In the genomic region with DNA sequence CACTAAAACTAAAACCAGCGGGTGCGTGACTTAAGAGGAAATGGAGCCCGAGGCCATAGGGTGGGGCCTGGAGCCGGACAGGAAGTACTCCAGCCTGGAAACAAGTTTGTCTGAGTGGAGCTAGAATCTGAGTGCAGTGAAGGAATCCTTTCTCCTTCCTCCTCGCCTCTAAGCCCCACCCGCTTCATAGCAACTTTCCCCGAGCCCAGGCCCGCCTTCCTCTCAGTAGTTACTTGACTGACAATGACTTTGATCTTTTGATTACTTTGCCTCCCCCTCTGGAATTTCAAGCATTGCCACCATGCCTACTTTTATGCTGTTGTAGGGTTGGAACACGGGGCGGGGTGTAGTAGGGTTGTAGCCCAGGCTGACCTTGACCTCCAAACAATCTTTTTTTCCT, we compare ENCODE assay signal across 9 mouse cellular contexts. TPM values are rescaled to one million over a fixed set of nuclear protein-coding genes. Genes with fewer than 3 reads are reported as not detected.
DNase-seq lines count a peak whose midpoint lies in the region; ATAC-seq lines count a peak whose summit lies in the region.
"Had no signal": no experiment of that assay in that cellular context is flagged by ENCODE, and none has a peak within 500 bp of the region (broad histone marks: within the 10 kb centered on the region; RNA-seq: fewer than 3 reads in every experiment).

No protein-coding gene starts in this region.

- DNase-seq in spleen, postnatal 36 days (ENCODE audit: low spot score in 2 of 2): peak; percentile 5 to 11
- DNase-seq in spleen, postnatal 10 days (ENCODE audit: low spot score in 2 of 2): no peak
- DNase-seq in kidney, postnatal 4 days: peak; percentile 50 to 68
- peak; percentile 13 to 16 for DNase-seq in urinary bladder, postnatal 36 days (ENCODE audit: low spot score in 2 of 2)
- DNase-seq in left cerebral cortex, adult 8-10 months (ENCODE audit: low spot score in 2 of 2): no peak
- no peak for DNase-seq in hindbrain, embryonic 14.5 days (ENCODE audit: low spot score)
- no peak for DNase-seq in forebrain, embryonic 11.5 days (ENCODE audit: low spot score)

- peaks cover 9% of the 10 kb centered on the region; the same call in 1 of the 2 replicates for H3K4me1 ChIP-seq in heart, embryonic 12.5 days (replicated peaks)
- no peaks in the 10 kb centered on the region for H3K4me1 ChIP-seq in hindbrain, embryonic 14.5 days (replicated peaks; ENCODE audit: control insufficient read depth, insufficient read depth, low read length)
- H3K4me1 ChIP-seq in forebrain, embryonic 11.5 days (replicated peaks; ENCODE audit: control insufficient read depth, insufficient read depth, low read length): no peaks in the 10 kb centered on the region
- H3K4me1 ChIP-seq: forebrain, embryonic 12.5 days had no signal

- no peak overlapping the region for H3K4me3 ChIP-seq in heart, embryonic 12.5 days
- no peak overlapping the region for H3K4me3 ChIP-seq in hindbrain, embryonic 14.5 days (replicated peaks; ENCODE audit: low read length)
- no peak overlapping the region for H3K4me3 ChIP-seq in forebrain, embryonic 11.5 days (ENCODE audit: low read depth, low read length)
- H3K4me3 ChIP-seq: forebrain, embryonic 12.5 days had no signal

- H3K27ac ChIP-seq in heart, embryonic 12.5 days (ENCODE audit: poor library complexity, severe bottlenecking): peak overlapping the region; percentile 49; the same call in 1 of the 2 replicates
- no peak overlapping the region for H3K27ac ChIP-seq in hindbrain, embryonic 14.5 days
- no peak overlapping the region for H3K27ac ChIP-seq in forebrain, embryonic 11.5 days (ENCODE audit: low read depth, low read length)
- H3K27ac ChIP-seq: forebrain, embryonic 12.5 days had no signal

- ATAC-seq in heart, embryonic 12.5 days (ENCODE audit: insufficient number of reproducible peaks, low FRiP score): peak; percentile 48; the same call in 1 of the 2 replicates
- no peak for ATAC-seq in hindbrain, embryonic 14.5 days (ENCODE audit: low FRiP score)
- no peak for ATAC-seq in forebrain, embryonic 11.5 days (replicated peaks; ENCODE audit: low FRiP score)

- WGBS in heart, embryonic 12.5 days: 32% methylated on average over 10 of the region's 10 CpGs
- 66% methylated on average over 10 of the region's 10 CpGs for WGBS in hindbrain, embryonic 14.5 days
- WGBS in forebrain, embryonic 11.5 days: 66% methylated on average over 10 of the region's 10 CpGs

- no peaks in the 10 kb centered on the region for H3K9me3 ChIP-seq in heart, embryonic 12.5 days (replicated peaks)
- no peaks in the 10 kb centered on the region for H3K9me3 ChIP-seq in hindbrain, embryonic 14.5 days (ENCODE audit: control insufficient read depth, low read length)
- H3K9me3 ChIP-seq in forebrain, embryonic 11.5 days (ENCODE audit: control insufficient read depth, low read length): no peaks in the 10 kb centered on the region
- H3K9me3 ChIP-seq: forebrain, embryonic 12.5 days had no signal

- H3K4me2 ChIP-seq in heart, embryonic 12.5 days: peak overlapping the region; percentile 3; the same call in 1 of the 2 replicates
- H3K4me2 ChIP-seq in hindbrain, embryonic 14.5 days (replicated peaks): no peak overlapping the region
- no peak overlapping the region for H3K4me2 ChIP-seq in forebrain, embryonic 11.5 days (ENCODE audit: low read depth, low read length, severe bottlenecking)
- H3K4me2 ChIP-seq: forebrain, embryonic 12.5 days had no signal

- H3K36me3 ChIP-seq in heart, embryonic 12.5 days: no peaks in the 10 kb centered on the region
- H3K36me3 ChIP-seq in hindbrain, embryonic 14.5 days (replicated peaks; ENCODE audit: control insufficient read depth, insufficient read depth): no peaks in the 10 kb centered on the region
- no peaks in the 10 kb centered on the region for H3K36me3 ChIP-seq in forebrain, embryonic 11.5 days (ENCODE audit: control insufficient read depth, insufficient read depth, low read length)
- H3K36me3 ChIP-seq: forebrain, embryonic 12.5 days had no signal

- H3K9ac ChIP-seq in heart, embryonic 12.5 days: no peak overlapping the region
- H3K9ac ChIP-seq in hindbrain, embryonic 14.5 days: no peak overlapping the region
- H3K9ac ChIP-seq in forebrain, embryonic 11.5 days (ENCODE audit: low read length): no peak overlapping the region
- H3K9ac ChIP-seq: forebrain, embryonic 12.5 days had no signal

- no peaks in the 10 kb centered on the region for H3K27me3 ChIP-seq in heart, embryonic 12.5 days (replicated peaks)
- no peaks in the 10 kb centered on the region for H3K27me3 ChIP-seq in hindbrain, embryonic 14.5 days (ENCODE audit: control insufficient read depth, insufficient read depth, low read length)
- H3K27me3 ChIP-seq in forebrain, embryonic 11.5 days (ENCODE audit: control insufficient read depth, insufficient read depth, low read length): no peaks in the 10 kb centered on the region
- H3K27me3 ChIP-seq: forebrain, embryonic 12.5 days had no signal

RNA-seq across cellular contexts. Expression of a gene that starts 21.0 kb away (rescaled TPM):
- polyA plus RNA-seq in heart, embryonic 12.5 days (2016; fragmentation: Nextera tagmentation; extraction: Ambion mirVana): 35.0 and 38.0 TPM in 2 replicates
- 10 to 100 TPM; 20.4 to 25.0 (median 22.4) TPM for total RNA-seq in left cerebral cortex, adult 8-10 months (2022)
- polyA plus RNA-seq in hindbrain, embryonic 14.5 days (2014; fragmentation: Nextera tagmentation; extraction: Ambion mirVana): 33.2 and 34.4 TPM in 2 replicates
- 87.2 and 95.3 TPM in 2 replicates for polyA plus RNA-seq in forebrain, embryonic 11.5 days (2014; fragmentation: Nextera tagmentation; extraction: Ambion mirVana)

Comparison
In these comparisons a context has a peak if more than half of its experiments do, and no peak if none do; other contexts are left out.
1. DNase-seq: peak in spleen, postnatal 36 days (2 of 2), kidney, postnatal 4 days (2 of 2) and urinary bladder, postnatal 36 days (2 of 2); none in spleen, postnatal 10 days (0 of 2), left cerebral cortex, adult 8-10 months (0 of 2), hindbrain, embryonic 14.5 days (single experiment) and forebrain, embryonic 11.5 days (single experiment).